ENCODE assay signal across 8 mouse cellular contexts in genomic region chr7:44553826-44554225, GRCm38 (mm10). TPM values are rescaled to one million over a fixed set of nuclear protein-coding genes. Genes with fewer than 3 reads are reported as not detected.
DNase-seq lines count a peak whose midpoint lies in the region; ATAC-seq and TF ChIP-seq lines count a peak whose summit lies in the region.

Gene Nr1h2 (minus strand): TSS chr7:44553951.

- no peak for TF ChIP-seq CTCF in cortical plate, adult 2 months (IDR thresholded peaks at IDR 0.05; ENCODE audit: extremely low read depth, insufficient read depth, low read length)

- TF ChIP-seq POLR2A in cortical plate, adult 2 months (IDR thresholded peaks at IDR 0.05; ENCODE audit: extremely low read depth, insufficient read depth, low read length): peak; percentile 73; the same call in 1 of the 2 replicates

- H3K9me3 ChIP-seq in megakaryocyte, embryonic 14.5 days: no peaks in the 10 kb centered on the region

- 0 out of 2 replicates have a peak, but pooled peaks cover 1% of the 10 kb centered on the region for H3K4me1 ChIP-seq in cortical plate, adult 2 months (ENCODE audit: control insufficient read depth, insufficient read depth, low read length)
- H3K4me1 ChIP-seq in megakaryocyte, embryonic 14.5 days: peaks cover 40% of the 10 kb centered on the region

- H3K27ac ChIP-seq in cortical plate, adult 2 months (ENCODE audit: insufficient read depth, low read length): peak within 1 kb of the TSS; percentile 51; the same call in 1 of the 2 replicates

- H3K36me3 ChIP-seq in megakaryocyte, embryonic 14.5 days (replicated peaks; ENCODE audit: low read length): peaks cover 38% of the 10 kb centered on the region

- DNase-seq in gastrocnemius, adult 8-10 months (ENCODE audit: low spot score in 2 of 2): peak; percentile 93 to 95
- peak; percentile 77 for DNase-seq in hindlimb bud, embryonic 11.5 days (ENCODE audit: extremely low spot score, low read depth, low spot score)
- DNase-seq in left cerebral cortex, adult 8-10 months (ENCODE audit: low spot score in 2 of 2): peak; percentile 92 to 94
- peak; percentile 98 for DNase-seq in right cerebral cortex, postnatal 10 days (ENCODE audit: low spot score in 2 of 2)
- peak; percentile 95 for DNase-seq in urinary bladder, postnatal 25 days (ENCODE audit: low spot score)

- no peaks in the 10 kb centered on the region for H3K27me3 ChIP-seq in megakaryocyte, embryonic 14.5 days (replicated peaks)

- peak; percentile 84 for ATAC-seq in activated CD4-positive, CD25-positive, alpha-beta regulatory T cell, adult 4 months

- peak within 1 kb of the TSS; percentile 37 for H3K4me3 ChIP-seq in cortical plate, adult 2 months (ENCODE audit: insufficient read depth, low read length)
- peak within 1 kb of the TSS; percentile 100 for H3K4me3 ChIP-seq in megakaryocyte, embryonic 14.5 days (replicated peaks)

RNA-seq across cellular contexts. Expression of gene Nr1h2, which starts in this region (rescaled TPM):
- polyA plus RNA-seq in activated CD4-positive, CD25-positive, alpha-beta regulatory T cell, adult 4 months (2017; shearing (Covaris generic)): 10 to 100 TPM; 38.0 to 61.3 TPM
- polyA plus RNA-seq in cortical plate, adult 2 months (2012; rRNA removed): 89.5 and 89.6 TPM in 2 replicates
- total RNA-seq in gastrocnemius, adult 8-10 months (2022): 10 to 100 TPM; 38.0 to 45.8 (median 40.1) TPM
- total RNA-seq in left cerebral cortex, adult 8-10 months (2022): 10 to 100 TPM; 61.1 to 71.4 (median 64.3) TPM
- polyA plus RNA-seq in megakaryocyte, embryonic 14.5 days (2012; ENCODE audit: insufficient read depth, low replicate concordance): 269 and 455 TPM in 2 replicates

Comparison
In these comparisons a context has a peak if more than half of its experiments do, and no peak if none do; other contexts are left out.
1. Peak in every context shown above with its lines: DNase-seq, ATAC-seq, H3K4me3 ChIP-seq and H3K27ac ChIP-seq.